Mouse (Mus musculus): ENCODE results near the gene Ppm1e.

GRCm38 (mm10) chr11:87393855-87394254 lies 35.0 kb upstream of the Ppm1e start:
- TF ChIP-seq TAL1 (IDR thresholded peaks at IDR 0.05; ENCODE audit: low read length) = no peak
- no peak for TF ChIP-seq GATA1 (IDR thresholded peaks at IDR 0.05; ENCODE audit: low read length)

Data from erythroblast, embryonic 14.5 days (primary cell).